Mouse (Mus musculus): ENCODE measurements around the gene Rhbdl2.

GRCm38 (mm10) chr4:123808304-123808703, 20.6 kb downstream of the Rhbdl2 start:
- TF ChIP-seq CTCF (IDR thresholded peaks at IDR 0.05; ENCODE audit: low read depth, low read length) (no peak), POLR2A (IDR thresholded peaks at IDR 0.05; ENCODE audit: extremely low read depth, insufficient read depth, low read length) (no peak)

All from liver, adult 2 months (tissue).